In the genomic region with DNA sequence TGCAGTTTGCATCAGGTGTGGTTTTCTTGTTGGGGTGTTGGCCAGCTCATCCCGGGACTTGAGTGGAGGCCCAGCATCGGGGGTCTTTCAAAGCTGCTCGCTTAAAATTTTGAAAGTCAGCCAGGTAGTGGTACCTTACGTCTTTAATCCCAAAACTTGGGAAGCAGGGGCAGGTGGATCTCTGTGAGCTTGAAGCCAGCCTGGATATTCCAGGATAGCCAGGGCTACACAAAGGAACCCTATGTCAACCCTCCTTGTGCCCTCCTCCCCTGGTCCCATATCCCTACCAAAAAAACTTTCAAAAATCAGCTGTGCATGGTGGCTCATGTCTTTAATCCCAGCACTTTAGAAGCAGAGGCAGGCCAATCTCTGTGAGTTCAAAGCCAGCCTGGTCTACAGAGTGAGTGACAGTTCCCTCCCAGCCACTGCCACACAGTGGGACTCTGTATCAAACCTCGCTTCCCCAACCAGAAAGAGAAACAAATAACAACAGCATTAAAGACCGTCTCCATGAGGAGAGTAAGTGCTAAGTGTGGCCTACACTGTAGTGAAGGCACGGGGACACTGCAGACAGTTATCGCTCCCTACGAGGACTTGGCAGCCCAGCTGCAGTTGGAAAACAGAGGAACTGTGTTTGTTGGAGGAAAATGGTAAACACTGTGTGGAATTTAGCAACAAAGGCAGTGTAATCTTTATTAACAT, we compare ENCODE assay signal across 11 mouse cellular contexts. TPM values are rescaled to one million over a fixed set of nuclear protein-coding genes. Genes with fewer than 3 reads are reported as not detected.
DNase-seq lines count a peak whose midpoint lies in the region; ATAC-seq and TF ChIP-seq lines count a peak whose summit lies in the region.
"Had no signal": no experiment of that assay in that cellular context is flagged by ENCODE, and none has a peak within 500 bp of the region (broad histone marks: within the 10 kb centered on the region; RNA-seq: fewer than 3 reads in every experiment).

No protein-coding gene starts in this region.

- no peaks in the 10 kb centered on the region for H3K27me3 ChIP-seq in lung, embryonic 15.5 days
- no peaks in the 10 kb centered on the region for H3K27me3 ChIP-seq in intestine, embryonic 15.5 days (replicated peaks)
- no peaks in the 10 kb centered on the region for H3K27me3 ChIP-seq in small intestine, adult 2 months (ENCODE audit: control insufficient read depth, insufficient read depth, low read length)

- 55% methylated on average over 9 of the region's 9 CpGs for WGBS in lung, embryonic 15.5 days
- WGBS in intestine, embryonic 15.5 days: 69% methylated on average over 9 of the region's 9 CpGs
- WGBS in small intestine, adult 2 months: 87% methylated on average over 9 of the region's 9 CpGs

- intact Hi-C loops in gastrocnemius, adult 2 months (cut with DNase I): no loop called here
- intact Hi-C loops in gastrocnemius, postnatal 36 days (cut with DNase I): no loop called here
- intact Hi-C loops in left cerebral cortex, postnatal 4 days (cut with DNase I): no loop called here

- H3K27ac ChIP-seq in gastrocnemius, adult 2 months: peak overlapping the region; percentile 85
- H3K27ac ChIP-seq in lung, embryonic 15.5 days: peak overlapping the region; percentile 97
- peak overlapping the region; percentile 77 for H3K27ac ChIP-seq in intestine, embryonic 15.5 days
- peak overlapping the region; percentile 17 for H3K27ac ChIP-seq in small intestine, adult 2 months (ENCODE audit: insufficient read depth, low read depth, low read length)

- no peak for TF ChIP-seq POLR2A in small intestine, adult 2 months (IDR thresholded peaks at IDR 0.05; ENCODE audit: low read depth, low read length)

- TF ChIP-seq CTCF in gastrocnemius, adult 2 months (IDR thresholded peaks at IDR 0.05): no peak
- no peak for TF ChIP-seq CTCF in small intestine, adult 2 months (IDR thresholded peaks at IDR 0.05; ENCODE audit: extremely low read depth, insufficient read length, insufficient replicate concordance, low read depth, low read length)

- no peak overlapping the region for H3K9ac ChIP-seq in lung, embryonic 15.5 days
- no peak overlapping the region for H3K9ac ChIP-seq in intestine, embryonic 15.5 days

- no peak for DNase-seq in gastrocnemius, adult 2 months
- DNase-seq in gastrocnemius, postnatal 36 days: no peak
- no peak for DNase-seq in lung, postnatal 14 days
- DNase-seq in urinary bladder, postnatal 4 days (ENCODE audit: low spot score in 2 of 2): no peak
- no peak for DNase-seq in left cerebral cortex, postnatal 4 days
- DNase-seq: B cell, adult 2 months; right cerebral cortex, postnatal 25 days had no signal

- H3K36me3 ChIP-seq in lung, embryonic 15.5 days: peaks cover 14% of the 10 kb centered on the region; the same call in 1 of the 2 replicates
- H3K36me3 ChIP-seq in intestine, embryonic 15.5 days: peaks cover 5% of the 10 kb centered on the region; the same call in 1 of the 2 replicates
- H3K36me3 ChIP-seq in small intestine, adult 2 months (ENCODE audit: control insufficient read depth, insufficient read depth, low read length): peaks cover 9% of the 10 kb centered on the region

- H3K9me3 ChIP-seq in lung, embryonic 15.5 days: no peaks in the 10 kb centered on the region
- H3K9me3 ChIP-seq in intestine, embryonic 15.5 days: no peaks in the 10 kb centered on the region
- H3K9me3 ChIP-seq: megakaryocyte, embryonic 14.5 days had no signal

- H3K4me3 ChIP-seq in gastrocnemius, adult 2 months: peak overlapping the region; percentile 44
- H3K4me3 ChIP-seq in lung, embryonic 15.5 days: no peak overlapping the region
- no peak overlapping the region for H3K4me3 ChIP-seq in intestine, embryonic 15.5 days (replicated peaks)
- no peak overlapping the region for H3K4me3 ChIP-seq in small intestine, adult 2 months (ENCODE audit: low read depth, low read length)
- H3K4me3 ChIP-seq: megakaryocyte, embryonic 14.5 days had no signal

- H3K4me2 ChIP-seq in lung, embryonic 15.5 days: no peak overlapping the region; the same call in 1 of the 2 replicates
- no peak overlapping the region for H3K4me2 ChIP-seq in intestine, embryonic 15.5 days (replicated peaks)

- ATAC-seq in lung, embryonic 15.5 days (ENCODE audit: borderline replicate concordance, extremely low read depth, low FRiP score, low TSS enrichment): peak; percentile 81
- no peak for ATAC-seq in intestine, embryonic 15.5 days

- peaks cover 9% of the 10 kb centered on the region for H3K4me1 ChIP-seq in lung, embryonic 15.5 days
- H3K4me1 ChIP-seq in intestine, embryonic 15.5 days (replicated peaks): peaks cover 8% of the 10 kb centered on the region; the same call in 1 of the 2 replicates
- H3K4me1 ChIP-seq in small intestine, adult 2 months (ENCODE audit: control insufficient read depth, insufficient read depth, insufficient read length, low read length): no peaks in the 10 kb centered on the region

RNA-seq across cellular contexts. Expression of a gene that starts 21.5 kb away (rescaled TPM):
- total RNA-seq in gastrocnemius, adult 2 months (2021): 10 to 100 TPM; 12.2 to 12.7 TPM
- total RNA-seq in gastrocnemius, postnatal 36 days (2021): 10 to 100 TPM; 10.2 to 11.5 TPM
- 11.4 and 12.1 TPM in 2 replicates for polyA plus RNA-seq in lung, embryonic 15.5 days (2015; fragmentation: Nextera tagmentation; extraction: Ambion mirVana)
- polyA plus RNA-seq in intestine, embryonic 15.5 days (2015; fragmentation: Nextera tagmentation; extraction: Ambion mirVana): 8.3 and 9.1 TPM in 2 replicates
- 1.2 and 2.1 TPM in 2 replicates for polyA plus RNA-seq in small intestine, adult 2 months (2012; rRNA removed)
- 1 to 10 TPM; 7.1 to 8.0 TPM for total RNA-seq in left cerebral cortex, postnatal 4 days (2021)

Comparison
In these comparisons a context has a peak if more than half of its experiments do, and no peak if none do; other contexts are left out.
1. H3K27ac ChIP-seq: peak in every context shown above with its lines; median percentile 97 in lung, embryonic 15.5 days; 85 in gastrocnemius, adult 2 months; 77 in intestine, embryonic 15.5 days; 17 in small intestine, adult 2 months.